Mouse (Mus musculus): Measurements from ENCODE around the gene Gm13285. TPM values are rescaled to one million over a fixed set of nuclear protein-coding genes. Genes with fewer than 3 reads are reported as not detected.

The Gm13285 gene
- polyA plus RNA-seq, 1 experiment from 2014 or later, result 1.3 TPM

GRCm38 (mm10) chr4:88845334-88845733 lies 45.9 kb downstream of the Gm13285 start:
- Histone ChIP-seq H3K9me3 (ENCODE audit: control insufficient read depth, low read length) (no peaks in the 10 kb centered on the region), H3K27ac (ENCODE audit: low read depth, low read length) (no peak overlapping the region), H3K9ac (ENCODE audit: low read length) (no peak overlapping the region), H3K4me2 (ENCODE audit: low read depth, low read length, severe bottlenecking) (no peak overlapping the region), H3K4me1 (replicated peaks; ENCODE audit: control insufficient read depth, insufficient read depth, low read length) (no peaks in the 10 kb centered on the region), H3K36me3 (ENCODE audit: control insufficient read depth, insufficient read depth, low read length) (no peaks in the 10 kb centered on the region), H3K4me3 (ENCODE audit: low read depth, low read length) (no peak overlapping the region), H3K27me3 (ENCODE audit: control insufficient read depth, insufficient read depth, low read length) (no peaks in the 10 kb centered on the region)
- DNase-seq (ENCODE audit: low spot score), result no peak
- 51% methylated on average over 2 of the region's 2 CpGs for WGBS
- ATAC-seq (replicated peaks; ENCODE audit: low FRiP score), result no peak

GRCm38 (mm10) chr4:88849698-88850097 lies 50.2 kb downstream of the Gm13285 start, which contains the start of gene Ifna1:
TSS of gene Ifna1 (plus strand) at chr4:88850087.
- ATAC-seq (replicated peaks; ENCODE audit: low FRiP score) (no peak), DNase-seq (ENCODE audit: low spot score) (no peak)
- H3K36me3 ChIP-seq (ENCODE audit: control insufficient read depth, insufficient read depth, low read length), result no peaks in the 10 kb centered on the region
- no peaks in the 10 kb centered on the region for H3K27me3 ChIP-seq (ENCODE audit: control insufficient read depth, insufficient read depth, low read length)
- H3K9ac ChIP-seq (ENCODE audit: low read length), result no peak within 1 kb of the TSS
- no peak within 1 kb of the TSS for H3K4me3 ChIP-seq (ENCODE audit: low read depth, low read length)
- H3K9me3 ChIP-seq (ENCODE audit: control insufficient read depth, low read length), result no peaks in the 10 kb centered on the region
- H3K27ac ChIP-seq (ENCODE audit: low read depth, low read length), result no peak within 1 kb of the TSS
- H3K4me2 ChIP-seq (ENCODE audit: low read depth, low read length, severe bottlenecking), result no peak within 1 kb of the TSS
- 63% methylated on average over 1 of the region's 1 CpGs for WGBS
- peaks cover 5% of the 10 kb centered on the region; the same call in 1 of the 2 replicates for H3K4me1 ChIP-seq (replicated peaks; ENCODE audit: control insufficient read depth, insufficient read depth, low read length)

Other genes starting within 250 kb of the Gm13285 start
- gene Ifna15, start 241.4 kb upstream of the Gm13285 start, polyA plus RNA-seq (2014; fragmentation: Nextera tagmentation; extraction: Ambion mirVana), result not detected in 2 replicates
- not detected in 2 replicates for gene Ifna14, start 227.9 kb upstream of the Gm13285 start, polyA plus RNA-seq (2014; fragmentation: Nextera tagmentation; extraction: Ambion mirVana)
- gene Ifna9, start 207.3 kb upstream of the Gm13285 start, polyA plus RNA-seq (2014; fragmentation: Nextera tagmentation; extraction: Ambion mirVana), result not detected in 2 replicates
- not detected in 2 replicates for gene Ifna12, start 196.3 kb upstream of the Gm13285 start, polyA plus RNA-seq (2014; fragmentation: Nextera tagmentation; extraction: Ambion mirVana)
- gene C87499, start 165.3 kb upstream of the Gm13285 start, polyA plus RNA-seq (2014; fragmentation: Nextera tagmentation; extraction: Ambion mirVana), result not detected in 2 replicates
- gene Ifna13, start 155.2 kb upstream of the Gm13285 start, polyA plus RNA-seq (2014; fragmentation: Nextera tagmentation; extraction: Ambion mirVana), result not detected in 2 replicates
- gene Ifna16, start 122.7 kb upstream of the Gm13285 start, polyA plus RNA-seq (2014; fragmentation: Nextera tagmentation; extraction: Ambion mirVana), result not detected in 2 replicates
- not detected in 2 replicates for gene Ifna2, start 115.8 kb upstream of the Gm13285 start, polyA plus RNA-seq (2014; fragmentation: Nextera tagmentation; extraction: Ambion mirVana)
- not detected in 2 replicates for gene Ifnab, start 108.3 kb upstream of the Gm13285 start, polyA plus RNA-seq (2014; fragmentation: Nextera tagmentation; extraction: Ambion mirVana)
- gene Gm26566, start 77.9 kb upstream of the Gm13285 start, polyA plus RNA-seq (2014; fragmentation: Nextera tagmentation; extraction: Ambion mirVana), result 0.81 and 1.3 TPM in 2 replicates
- 136 and 144 TPM in 2 replicates for gene Klhl9, start 77.2 kb upstream of the Gm13285 start, polyA plus RNA-seq (2014; fragmentation: Nextera tagmentation; extraction: Ambion mirVana)
- gene Gm13271, start 44.8 kb upstream of the Gm13285 start, polyA plus RNA-seq (2014; fragmentation: Nextera tagmentation; extraction: Ambion mirVana), result not detected in 2 replicates
- 0.19 TPM in 1 of 2 replicates, not detected in the other for gene Gm13283, start 39.5 kb upstream of the Gm13285 start, polyA plus RNA-seq (2014; fragmentation: Nextera tagmentation; extraction: Ambion mirVana)
- gene Gm13290, start 25.8 kb upstream of the Gm13285 start, polyA plus RNA-seq (2014; fragmentation: Nextera tagmentation; extraction: Ambion mirVana), result 0.20 and 0.53 TPM in 2 replicates
- gene Gm13289, start 22.7 kb upstream of the Gm13285 start, polyA plus RNA-seq (2014; fragmentation: Nextera tagmentation; extraction: Ambion mirVana), result not detected in 2 replicates
- gene Gm13272, start 19.8 kb upstream of the Gm13285 start, polyA plus RNA-seq (2014; fragmentation: Nextera tagmentation; extraction: Ambion mirVana), result not detected in 2 replicates
- not detected in 2 replicates for gene Ifnz, start 17.5 kb upstream of the Gm13285 start, polyA plus RNA-seq (2014; fragmentation: Nextera tagmentation; extraction: Ambion mirVana)
- not detected in 2 replicates for gene Gm13276, start 14.0 kb upstream of the Gm13285 start, polyA plus RNA-seq (2014; fragmentation: Nextera tagmentation; extraction: Ambion mirVana)
- not detected in 2 replicates for gene Gm13277, start 11.0 kb upstream of the Gm13285 start, polyA plus RNA-seq (2014; fragmentation: Nextera tagmentation; extraction: Ambion mirVana)
- not detected in 2 replicates for gene Gm13278, start 8.1 kb upstream of the Gm13285 start, polyA plus RNA-seq (2014; fragmentation: Nextera tagmentation; extraction: Ambion mirVana)
- not detected in 2 replicates for gene Gm13275, start 5.2 kb upstream of the Gm13285 start, polyA plus RNA-seq (2014; fragmentation: Nextera tagmentation; extraction: Ambion mirVana)
- not detected in 2 replicates for gene Gm13279, start 2.3 kb upstream of the Gm13285 start, polyA plus RNA-seq (2014; fragmentation: Nextera tagmentation; extraction: Ambion mirVana)
- not detected in 2 replicates for gene Gm13287, start 3.6 kb downstream of the Gm13285 start, polyA plus RNA-seq (2014; fragmentation: Nextera tagmentation; extraction: Ambion mirVana)
- not detected in 2 replicates for gene Gm13288, start 5.9 kb downstream of the Gm13285 start, polyA plus RNA-seq (2014; fragmentation: Nextera tagmentation; extraction: Ambion mirVana)
- gene Ifna7, start 16.6 kb downstream of the Gm13285 start, polyA plus RNA-seq (2014; fragmentation: Nextera tagmentation; extraction: Ambion mirVana), result not detected in 2 replicates
- not detected in 2 replicates for gene Ifna11, start 20.3 kb downstream of the Gm13285 start, polyA plus RNA-seq (2014; fragmentation: Nextera tagmentation; extraction: Ambion mirVana)
- not detected in 2 replicates for gene Ifna6, start 27.8 kb downstream of the Gm13285 start, polyA plus RNA-seq (2014; fragmentation: Nextera tagmentation; extraction: Ambion mirVana)
- gene Ifna5, start 35.9 kb downstream of the Gm13285 start, polyA plus RNA-seq (2014; fragmentation: Nextera tagmentation; extraction: Ambion mirVana), result not detected in 2 replicates
- gene Ifna4, start 42.2 kb downstream of the Gm13285 start, polyA plus RNA-seq (2014; fragmentation: Nextera tagmentation; extraction: Ambion mirVana), result not detected in 2 replicates
- gene Ifna1, start 50.4 kb downstream of the Gm13285 start, polyA plus RNA-seq (2014; fragmentation: Nextera tagmentation; extraction: Ambion mirVana), result not detected in 2 replicates
- gene Ifne, start 80.5 kb downstream of the Gm13285 start, polyA plus RNA-seq (2014; fragmentation: Nextera tagmentation; extraction: Ambion mirVana), result not detected in 2 replicates